Mouse (Mus musculus) MEL (cell line): ENCODE results near the gene Rnf181. TPM values are rescaled to one million over a fixed set of nuclear protein-coding genes. Genes with fewer than 3 reads are reported as not detected.

Source experiments
- DNase-seq: peaks from one replicate; pipeline ENCODE4 v3.0.0; 2011; ENCODE audit warnings: low read depth, low spot score
- H3K27ac ChIP-seq: 2 replicates; pipeline ENCODE4 v1.5.1; 2012; ENCODE audit warnings: low read depth, mild to moderate bottlenecking, control low read depth, low read length, moderate library complexity; ENCODE audit not compliant: control insufficient read depth
- H3K27me3 ChIP-seq, 2 experiments: fragments of 150-350 bp in 1 of 2; sonication (generic) in 1 of 2; 2 replicates each; pipeline ENCODE4 v1.6.1; 2012; ENCODE audit warnings: low read length in 2 of 2, mild to moderate bottlenecking in 2 of 2, improper control_type of control experiment in 1 of 2, moderate library complexity in 1 of 2; ENCODE audit not compliant: insufficient read depth in 2 of 2, control insufficient read depth in 1 of 2
- H3K36me3 ChIP-seq, 2 experiments: 2 replicates each; pipeline ENCODE4 v1.6.1; 2012 to 2014; ENCODE audit warnings: low read length in 2 of 2, improper control_type of control experiment in 1 of 2, inconsistent platforms in 1 of 2, mild to moderate bottlenecking in 1 of 2; ENCODE audit not compliant: insufficient read depth in 2 of 2, control insufficient read depth in 1 of 2
- H3K4me1 ChIP-seq, 2 experiments: fragments of 150-350 bp in 1 of 2; sonication (generic) in 1 of 2; 2 replicates each; pipeline ENCODE4 v1.6.1; 2012; ENCODE audit warnings: low read length in 2 of 2, improper control_type of control experiment in 1 of 2, mild to moderate bottlenecking in 1 of 2; ENCODE audit not compliant: insufficient read depth in 2 of 2, control insufficient read depth in 1 of 2
- H3K4me3 ChIP-seq, 2 experiments: fragments of 150-350 bp in 1 of 2; sonication (generic) in 1 of 2; 2 replicates each; pipeline ENCODE4 v1.5.1; 2012; ENCODE audit warnings: low read depth in 2 of 2, low read length in 2 of 2, mild to moderate bottlenecking in 2 of 2, moderate library complexity in 2 of 2, control low read depth in 1 of 2, improper control_type of control experiment in 1 of 2; ENCODE audit not compliant: control insufficient read depth in 1 of 2, insufficient read depth in 1 of 2
- H3K79me2 ChIP-seq: 2 replicates; pipeline ENCODE4 v1.6.1; 2012; ENCODE audit warnings: mild to moderate bottlenecking, low read length, moderate library complexity; ENCODE audit not compliant: control insufficient read depth, poor library complexity, insufficient read depth
- H3K9ac ChIP-seq: 2 replicates; pipeline ENCODE4 v1.6.1; 2012; ENCODE audit warnings: low read depth, mild to moderate bottlenecking, control low read depth, low read length, moderate library complexity; ENCODE audit not compliant: control insufficient read depth, poor library complexity, severe bottlenecking
- H3K9me3 ChIP-seq: fragments of 150-350 bp; sonication (generic); replicated peaks from 2 replicates; pipeline ENCODE4 v1.6.1; 2012; ENCODE audit warnings: mild to moderate bottlenecking, low read length, improper control_type of control experiment, moderate library complexity; ENCODE audit not compliant: insufficient read depth
- BHLHE40 ChIP-seq: IDR thresholded peaks from 2 replicates; pipeline ENCODE4 v1.6.1; 2012; ENCODE audit warnings: low read depth, mild to moderate bottlenecking, inconsistent platforms, low read length, improper control_type of control experiment, borderline replicate concordance
- CHD1 ChIP-seq: IDR thresholded peaks from 2 replicates; pipeline ENCODE4 v1.6.1; 2012; ENCODE audit warnings: low read depth, mild to moderate bottlenecking, inconsistent platforms, low read length, improper control_type of control experiment
- CHD2 ChIP-seq: IDR thresholded peaks from 2 replicates; pipeline ENCODE4 v1.6.1; 2011; ENCODE audit warnings: low read length, improper control_type of control experiment
- CTCF ChIP-seq, 3 experiments: IDR thresholded peaks in 2 of 3; conservative IDR thresholded peaks in 1 of 3; 2 replicates each; pipeline ENCODE4 v1.5.1; 2011 to 2012; ENCODE audit warnings: low read length in 3 of 3, low read depth in 2 of 3, mild to moderate bottlenecking in 2 of 3, improper control_type of control experiment in 1 of 3, inconsistent platforms in 1 of 3, mixed read lengths in 1 of 3, moderate library complexity in 1 of 3; ENCODE audit not compliant: control insufficient read depth in 1 of 3, insufficient read depth in 1 of 3, poor library complexity in 1 of 3, severe bottlenecking in 1 of 3
- E2F4 ChIP-seq: IDR thresholded peaks from 2 replicates; pipeline ENCODE4 v1.6.1; 2011; ENCODE audit warnings: low read depth, low read length, improper control_type of control experiment, borderline replicate concordance
- GATA1 ChIP-seq: IDR thresholded peaks from 2 replicates; pipeline ENCODE4 v1.6.1; 2011; ENCODE audit warnings: low read depth, low read length, improper control_type of control experiment
- MAFK ChIP-seq: IDR thresholded peaks from 2 replicates; pipeline ENCODE4 v1.6.1; 2011; ENCODE audit warnings: low read depth, mild to moderate bottlenecking, low read length, improper control_type of control experiment, borderline replicate concordance
- MAX ChIP-seq: IDR thresholded peaks from 2 replicates; pipeline ENCODE4 v1.6.1; 2011; ENCODE audit warnings: low read length, improper control_type of control experiment
- MAZ ChIP-seq: IDR thresholded peaks from 2 replicates; pipeline ENCODE4 v1.6.1; 2012; ENCODE audit warnings: low read depth, mild to moderate bottlenecking, inconsistent platforms, low read length, improper control_type of control experiment
- MXI1 ChIP-seq: IDR thresholded peaks from 2 replicates; pipeline ENCODE4 v1.6.1; 2011; ENCODE audit warnings: mild to moderate bottlenecking, low read depth, low read length, improper control_type of control experiment
- MYB ChIP-seq: IDR thresholded peaks from 2 replicates; pipeline ENCODE4 v1.6.1; 2011; ENCODE audit warnings: mild to moderate bottlenecking, low read depth, low read length, improper control_type of control experiment
- MYC ChIP-seq: IDR thresholded peaks from 2 replicates; pipeline ENCODE4 v1.6.1; 2011; ENCODE audit warnings: low read depth, mild to moderate bottlenecking, low read length, improper control_type of control experiment, moderate library complexity
- NELFE ChIP-seq: IDR thresholded peaks from 2 replicates; pipeline ENCODE4 v1.6.1; 2011; ENCODE audit warnings: low read depth, low read length, improper control_type of control experiment
- NRF1 ChIP-seq: IDR thresholded peaks from 2 replicates; pipeline ENCODE4 v1.6.1; 2014; ENCODE audit warnings: low read depth, mild to moderate bottlenecking, inconsistent platforms, low read length, improper control_type of control experiment, moderate library complexity; ENCODE audit not compliant: poor library complexity, insufficient read depth, severe bottlenecking
- POLR2AphosphoS5 ChIP-seq: IDR thresholded peaks from 2 replicates; pipeline ENCODE4 v1.6.1; 2012; ENCODE audit warnings: low read depth, borderline replicate concordance, mild to moderate bottlenecking, inconsistent platforms, low read length, moderate library complexity, mixed read lengths
- RAD21 ChIP-seq: IDR thresholded peaks from 2 replicates; pipeline ENCODE4 v1.6.1; 2011; ENCODE audit warnings: mild to moderate bottlenecking, low read depth, low read length, improper control_type of control experiment
- TBP ChIP-seq: IDR thresholded peaks from 2 replicates; pipeline ENCODE4 v1.8.0; 2011; ENCODE audit warnings: low read depth, low read length, improper control_type of control experiment
- TCF12 ChIP-seq: IDR thresholded peaks from 2 replicates; pipeline ENCODE4 v1.6.1; 2014; ENCODE audit warnings: low read depth, mild to moderate bottlenecking, inconsistent platforms, low read length, improper control_type of control experiment, moderate library complexity
- USF1 ChIP-seq: IDR thresholded peaks from 2 replicates; pipeline ENCODE4 v1.6.1; 2014; ENCODE audit warnings: low read depth, mild to moderate bottlenecking, inconsistent platforms, low read length, improper control_type of control experiment, moderate library complexity
- ZC3H11A ChIP-seq: IDR thresholded peaks from 2 replicates; pipeline ENCODE4 v1.6.1; 2012; ENCODE audit warnings: low read depth, mild to moderate bottlenecking, inconsistent platforms, low read length, improper control_type of control experiment
- ZNF384 ChIP-seq: IDR thresholded peaks from 2 replicates; pipeline ENCODE4 v1.6.1; 2012; ENCODE audit warnings: low read depth, mild to moderate bottlenecking, inconsistent platforms, low read length, improper control_type of control experiment
- polyA plus RNA-seq, 2 experiments: library from polyadenylated mRNA; stranded (reverse) in 1 of 2; unstranded in 1 of 2; fragments of >175 nt in 1 of 2; fragments of >200 nt in 1 of 2; gene quantifications; 2 replicates each; pipeline versions ENCODE4 v1.2.1 to v1.2.4; 2012; ENCODE audit warnings: low replicate concordance in 2 of 2, low read depth in 1 of 2; ENCODE audit not compliant: insufficient read length in 2 of 2, insufficient read depth in 1 of 2, missing spikeins in 1 of 2
- total RNA-seq: library from RNA; depleted of rRNA; stranded (reverse); fragments of 300-350 nt; gene quantifications from 2 replicates; pipeline ENCODE4 v1.2.3, GENCODE M21; 2012

The Rnf181 gene
- total and polyA plus RNA-seq, 3 experiments = 47.2 to 268 (median 107) TPM

GRCm38 (mm10) chr6:72354025-72354424 is 12.7 kb downstream of the Rnf181 start:
- H3K9me3 ChIP-seq = no peaks in the 10 kb centered on the region
- H3K4me1 ChIP-seq = peaks cover 11 to 16% of the 10 kb centered on the region in 2 experiments
- peaks cover 6 to 22% of the 10 kb centered on the region in 2 experiments for H3K36me3 ChIP-seq
- H3K79me2 ChIP-seq = peaks cover 8% of the 10 kb centered on the region; the same call in 1 of the 2 replicates
- no peak for TF ChIP-seq E2F4
- TF ChIP-seq MYB = no peak
- no peak for TF ChIP-seq USF1
- TF ChIP-seq CTCF (IDR thresholded peaks at IDR 0.05 in 2 of 3, conservative IDR thresholded peaks at IDR 0.05 in 1 of 3; ENCODE audit: control insufficient read depth in 1 of 3, insufficient read depth in 1 of 3, low read depth in 2 of 3, low read length in 3 of 3, poor library complexity in 1 of 3, severe bottlenecking in 1 of 3) = no peak
- TF ChIP-seq CHD2 = no peak
- no peak for TF ChIP-seq GATA1
- no peak for TF ChIP-seq NRF1
- no peak for DNase-seq
- no peaks in the 10 kb centered on the region for H3K27me3 ChIP-seq
- no peak overlapping the region for H3K4me3 ChIP-seq
- no peak overlapping the region for H3K27ac ChIP-seq
- no peak overlapping the region for H3K9ac ChIP-seq

- TF ChIP-seq RAD21 (no peak), NRF1 (no peak), USF1 (no peak), MAFK (no peak), MYC (no peak), MAX (no peak), TBP (no peak), POLR2AphosphoS5 (no peak)
- Histone ChIP-seq H3K9ac (no peak overlapping the region), H3K4me3 (no peak overlapping the region), H3K4me1 (peaks cover 11 to 17% of the 10 kb centered on the region in 2 experiments), H3K27ac (no peak overlapping the region), H3K36me3 (peaks cover 6 to 30% of the 10 kb centered on the region in 2 experiments), H3K9me3 (no peaks in the 10 kb centered on the region), H3K27me3 (no peaks in the 10 kb centered on the region), H3K79me2 (peaks cover 19% of the 10 kb centered on the region)
- no peak for DNase-seq
These were observed 13.9 kb downstream of the Rnf181 start for GRCm38 (mm10) chr6:72352636-72353405.

GRCm38 (mm10) chr6:72350214-72350613 is 16.5 kb downstream of the Rnf181 start:
- DNase-seq = no peak
- Histone ChIP-seq H3K4me1 (peaks cover 15 to 21% of the 10 kb centered on the region in 2 experiments), H3K27me3 (no peaks in the 10 kb centered on the region), H3K4me3 (no peak overlapping the region), H3K36me3 (peaks cover 6 to 32% of the 10 kb centered on the region in 2 experiments), H3K27ac (no peak overlapping the region), H3K79me2 (peaks cover 27% of the 10 kb centered on the region), H3K9ac (no peak overlapping the region), H3K9me3 (no peaks in the 10 kb centered on the region)
- TF ChIP-seq USF1 = no peak
- TF ChIP-seq MAFK = no peak
- no peak for TF ChIP-seq TCF12
- TF ChIP-seq BHLHE40 = no peak
- TF ChIP-seq TBP = no peak
- TF ChIP-seq MAX = no peak
- no peak for TF ChIP-seq MYC
- no peak for TF ChIP-seq ZNF384
- no peak for TF ChIP-seq CHD2
- TF ChIP-seq NELFE = no peak
- no peak for TF ChIP-seq POLR2AphosphoS5
- no peak for TF ChIP-seq RAD21
- TF ChIP-seq MAZ = no peak
- TF ChIP-seq ZC3H11A = no peak
- TF ChIP-seq CHD1 = no peak
- TF ChIP-seq MXI1 = no peak
